Mouse (Mus musculus): ENCODE measurements around the gene Qsox2. TPM values are rescaled to one million over a fixed set of nuclear protein-coding genes. Genes with fewer than 3 reads are reported as not detected.
A peak's percentile ranks its signal among the peaks of the same experiment; 100 is the strongest.

Gene Qsox2
- polyA plus RNA-seq, 2 experiments, result 16.1 to 22.4 TPM

DNA sequence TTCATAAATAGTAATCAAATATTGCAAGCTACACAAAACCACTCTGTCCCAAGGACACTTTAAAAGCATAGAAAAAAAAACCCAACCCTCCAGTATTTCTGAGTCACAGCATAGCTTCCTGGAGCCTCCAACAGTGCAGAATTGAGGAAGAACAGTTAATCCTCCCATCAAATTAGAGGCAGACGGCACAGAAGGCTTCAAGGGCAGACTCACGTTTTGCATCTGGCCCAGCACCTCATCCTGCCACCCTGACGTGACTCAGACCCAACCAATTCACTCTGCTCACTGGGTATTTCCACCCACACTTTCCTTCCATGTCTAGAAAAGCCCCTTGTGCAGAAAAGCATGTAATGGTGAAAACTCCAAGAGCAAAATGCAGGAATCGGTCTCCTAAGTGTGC lies 7.1 kb downstream of the Qsox2 start:
- Histone ChIP-seq H3K27me3 (ENCODE audit: control insufficient read depth, insufficient read depth, low read length) (no peaks in the 10 kb centered on the region), H3K9me3 (ENCODE audit: control insufficient read depth, low read length) (no peaks in the 10 kb centered on the region), H3K4me3 (replicated peaks; ENCODE audit: low read length) (no peak overlapping the region), H3K9ac (ENCODE audit: low read depth, low read length, severe bottlenecking) (no peak overlapping the region; the same call in 1 of the 2 replicates), H3K36me3 (ENCODE audit: control insufficient read depth, insufficient read depth, low read length) (peaks cover 14% of the 10 kb centered on the region), H3K27ac (replicated peaks; ENCODE audit: low read depth, low read length) (no peak overlapping the region), H3K4me1 (ENCODE audit: control insufficient read depth, insufficient read depth, low read length) (no peaks in the 10 kb centered on the region), H3K4me2 (replicated peaks; ENCODE audit: low read depth, low read length, severe bottlenecking) (no peak overlapping the region)
- DNase-seq (ENCODE audit: low spot score) (no peak), ATAC-seq (ENCODE audit: low FRiP score, low read depth) (no peak)
- WGBS, result 40% methylated on average over 4 of the region's 4 CpGs
- TF ChIP-seq POLR2A (IDR thresholded peaks at IDR 0.05; ENCODE audit: borderline replicate concordance, extremely low read depth, insufficient read depth, insufficient read length), result no peak

DNA sequence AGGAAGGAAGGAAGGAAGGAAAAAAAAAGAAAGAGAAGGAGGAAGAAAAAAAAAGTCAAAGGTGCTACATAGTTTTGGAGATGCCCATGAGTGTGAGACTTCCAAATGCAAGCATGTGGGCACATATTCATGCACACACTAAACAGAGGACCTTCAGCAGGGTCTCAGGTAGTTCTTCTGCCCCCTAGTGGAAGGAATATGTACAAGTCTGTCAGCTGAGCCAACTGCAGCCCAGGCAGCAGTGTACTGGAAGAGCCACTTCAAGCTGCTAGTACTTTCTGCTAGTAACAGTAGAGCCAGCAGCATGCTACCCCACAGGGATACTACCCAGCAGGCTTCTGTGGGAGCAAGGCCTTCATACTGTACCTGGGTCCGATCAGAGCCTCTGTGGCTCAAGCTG lies 9.5 kb downstream of the Qsox2 start:
- Histone ChIP-seq H3K9me3 (ENCODE audit: control insufficient read depth, low read length) (no peaks in the 10 kb centered on the region), H3K9ac (ENCODE audit: low read depth, low read length, severe bottlenecking) (no peak overlapping the region), H3K4me3 (replicated peaks; ENCODE audit: low read length) (no peak overlapping the region), H3K4me2 (replicated peaks; ENCODE audit: low read depth, low read length, severe bottlenecking) (no peak overlapping the region), H3K36me3 (ENCODE audit: control insufficient read depth, insufficient read depth, low read length) (peaks cover 33% of the 10 kb centered on the region), H3K27ac (replicated peaks; ENCODE audit: low read depth, low read length) (no peak overlapping the region), H3K4me1 (ENCODE audit: control insufficient read depth, insufficient read depth, low read length) (no peaks in the 10 kb centered on the region), H3K27me3 (ENCODE audit: control insufficient read depth, insufficient read depth, low read length) (no peaks in the 10 kb centered on the region)
- DNase-seq (ENCODE audit: low spot score), result peak; percentile 82
- WGBS, result 58% methylated on average over 1 of the region's 1 CpGs
- TF ChIP-seq POLR2A (IDR thresholded peaks at IDR 0.05; ENCODE audit: borderline replicate concordance, extremely low read depth, insufficient read depth, insufficient read length), result no peak
- peak; percentile 77 for ATAC-seq (ENCODE audit: low FRiP score, low read depth)

DNA sequence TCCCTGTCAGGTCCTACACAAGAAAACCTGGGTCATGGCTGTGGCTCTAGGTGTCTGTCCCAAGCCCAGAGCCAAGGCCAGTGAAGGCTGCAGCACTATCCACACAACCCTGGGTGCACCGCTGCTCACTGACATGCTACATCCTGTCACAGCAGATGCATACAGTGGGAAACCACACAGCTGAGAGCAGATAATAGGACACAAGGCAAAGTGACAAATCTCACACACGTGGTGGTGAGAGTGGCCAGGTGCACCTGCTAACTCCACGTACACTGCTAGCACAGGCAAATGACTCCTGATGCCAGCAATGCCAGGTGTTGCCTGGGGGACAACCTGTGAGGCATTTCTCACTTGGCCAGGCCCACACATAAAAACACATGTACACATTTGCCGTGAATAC lies 12.1 kb downstream of the Qsox2 start:
- WGBS, result 86% methylated on average over 4 of the region's 4 CpGs
- no peak for TF ChIP-seq POLR2A (IDR thresholded peaks at IDR 0.05; ENCODE audit: borderline replicate concordance, extremely low read depth, insufficient read depth, insufficient read length)
- DNase-seq (ENCODE audit: low spot score) (no peak), ATAC-seq (ENCODE audit: low FRiP score, low read depth) (no peak)
- Histone ChIP-seq H3K9ac (ENCODE audit: low read depth, low read length, severe bottlenecking) (no peak overlapping the region), H3K27me3 (ENCODE audit: control insufficient read depth, insufficient read depth, low read length) (no peaks in the 10 kb centered on the region), H3K9me3 (ENCODE audit: control insufficient read depth, low read length) (no peaks in the 10 kb centered on the region), H3K4me2 (replicated peaks; ENCODE audit: low read depth, low read length, severe bottlenecking) (no peak overlapping the region), H3K36me3 (ENCODE audit: control insufficient read depth, insufficient read depth, low read length) (peaks cover 51% of the 10 kb centered on the region), H3K4me1 (ENCODE audit: control insufficient read depth, insufficient read depth, low read length) (no peaks in the 10 kb centered on the region), H3K4me3 (replicated peaks; ENCODE audit: low read length) (no peak overlapping the region), H3K27ac (replicated peaks; ENCODE audit: low read depth, low read length) (no peak overlapping the region)

DNA sequence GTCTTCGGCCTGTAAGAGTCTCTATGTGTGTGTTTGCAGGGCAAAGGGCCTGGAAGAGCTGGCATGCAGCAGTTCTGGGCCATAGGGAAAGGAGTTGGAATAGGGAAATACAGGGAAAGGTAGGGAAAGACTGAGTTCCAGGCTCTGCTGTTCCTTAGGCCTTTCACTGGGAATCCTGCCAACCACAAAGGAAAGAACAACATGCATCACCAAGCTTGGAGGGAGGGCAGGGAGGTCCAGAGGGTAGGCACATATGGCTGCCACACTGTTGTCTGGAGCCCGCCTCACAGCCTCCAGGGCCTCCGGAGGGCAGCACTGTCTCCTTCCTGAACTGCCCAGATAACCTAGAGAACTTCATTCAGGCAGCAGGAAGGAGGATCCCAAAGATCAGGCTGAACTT lies 13.4 kb downstream of the Qsox2 start:
- no peak overlapping the region for H3K27ac ChIP-seq (replicated peaks; ENCODE audit: low read depth, low read length)
- H3K9ac ChIP-seq (ENCODE audit: low read depth, low read length, severe bottlenecking), result no peak overlapping the region
- H3K36me3 ChIP-seq (ENCODE audit: control insufficient read depth, insufficient read depth, low read length), result peaks cover 53% of the 10 kb centered on the region
- H3K9me3 ChIP-seq (ENCODE audit: control insufficient read depth, low read length), result no peaks in the 10 kb centered on the region
- WGBS, result 93% methylated on average over 3 of the region's 3 CpGs
- DNase-seq (ENCODE audit: low spot score) (no peak), ATAC-seq (ENCODE audit: low FRiP score, low read depth) (no peak)
- H3K4me1 ChIP-seq (ENCODE audit: control insufficient read depth, insufficient read depth, low read length), result no peaks in the 10 kb centered on the region
- no peak for TF ChIP-seq POLR2A (IDR thresholded peaks at IDR 0.05; ENCODE audit: borderline replicate concordance, extremely low read depth, insufficient read depth, insufficient read length)
- no peak overlapping the region for H3K4me3 ChIP-seq (replicated peaks; ENCODE audit: low read length)
- H3K27me3 ChIP-seq (ENCODE audit: control insufficient read depth, insufficient read depth, low read length), result no peaks in the 10 kb centered on the region
- no peak overlapping the region for H3K4me2 ChIP-seq (replicated peaks; ENCODE audit: low read depth, low read length, severe bottlenecking)

DNA sequence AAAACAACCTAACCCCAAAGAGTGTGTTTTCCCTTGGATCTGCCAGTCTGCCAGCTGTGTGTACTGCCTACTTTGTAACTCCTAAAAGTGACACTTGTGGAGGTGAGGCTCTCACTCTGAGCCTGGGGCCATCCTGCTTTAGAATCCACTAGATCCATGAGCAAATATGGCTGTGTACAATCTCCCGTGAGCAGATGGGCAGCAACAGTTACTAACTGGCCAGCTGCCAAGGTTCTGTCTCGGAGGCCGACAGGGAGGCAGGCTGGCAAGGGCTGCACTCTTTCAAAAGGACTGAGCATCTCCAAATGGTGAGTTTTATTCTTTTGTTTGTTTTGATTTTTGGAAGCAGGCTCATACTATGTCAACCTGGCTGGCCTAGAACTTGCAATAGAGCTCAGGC lies 22.8 kb downstream of the Qsox2 start:
- Histone ChIP-seq H3K4me1 (ENCODE audit: control insufficient read depth, insufficient read depth, low read length) (no peaks in the 10 kb centered on the region), H3K4me3 (replicated peaks; ENCODE audit: low read length) (no peak overlapping the region), H3K4me2 (replicated peaks; ENCODE audit: low read depth, low read length, severe bottlenecking) (no peak overlapping the region), H3K27ac (replicated peaks; ENCODE audit: low read depth, low read length) (no peak overlapping the region), H3K36me3 (ENCODE audit: control insufficient read depth, insufficient read depth, low read length) (peaks cover 57% of the 10 kb centered on the region), H3K27me3 (ENCODE audit: control insufficient read depth, insufficient read depth, low read length) (no peaks in the 10 kb centered on the region), H3K9ac (ENCODE audit: low read depth, low read length, severe bottlenecking) (no peak overlapping the region), H3K9me3 (ENCODE audit: control insufficient read depth, low read length) (no peaks in the 10 kb centered on the region)
- ATAC-seq (ENCODE audit: low FRiP score, low read depth), result no peak
- WGBS, result 43% methylated on average over 3 of the region's 3 CpGs
- no peak for DNase-seq (ENCODE audit: low spot score)
- TF ChIP-seq POLR2A (IDR thresholded peaks at IDR 0.05; ENCODE audit: borderline replicate concordance, extremely low read depth, insufficient read depth, insufficient read length), result no peak

DNA sequence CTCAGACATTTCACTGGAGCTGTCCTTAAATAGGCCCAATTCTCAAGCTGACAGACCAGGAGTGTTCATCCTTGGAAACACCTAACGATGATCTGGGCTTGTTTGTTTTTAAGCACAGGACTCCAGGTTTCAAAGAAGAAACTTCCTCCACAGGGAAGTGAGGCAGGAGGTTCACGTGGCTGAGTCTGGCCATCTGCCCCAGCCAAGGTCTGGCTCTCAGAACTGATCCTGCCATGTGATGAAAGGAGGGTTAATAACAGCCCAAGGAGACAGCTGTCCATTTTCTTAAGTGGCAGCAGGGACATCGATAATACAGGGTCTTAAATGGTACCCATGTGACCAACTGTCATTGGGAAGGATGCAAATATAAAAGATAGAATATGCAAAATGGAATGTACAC lies 27.8 kb downstream of the Qsox2 start:
- ATAC-seq (ENCODE audit: low FRiP score, low read depth), result no peak
- Histone ChIP-seq H3K9ac (ENCODE audit: low read depth, low read length, severe bottlenecking) (no peak overlapping the region), H3K4me1 (ENCODE audit: control insufficient read depth, insufficient read depth, low read length) (no peaks in the 10 kb centered on the region), H3K4me3 (replicated peaks; ENCODE audit: low read length) (no peak overlapping the region), H3K36me3 (ENCODE audit: control insufficient read depth, insufficient read depth, low read length) (peaks cover 33% of the 10 kb centered on the region), H3K27me3 (ENCODE audit: control insufficient read depth, insufficient read depth, low read length) (peaks cover 35% of the 10 kb centered on the region), H3K4me2 (replicated peaks; ENCODE audit: low read depth, low read length, severe bottlenecking) (no peak overlapping the region), H3K27ac (replicated peaks; ENCODE audit: low read depth, low read length) (no peak overlapping the region), H3K9me3 (ENCODE audit: control insufficient read depth, low read length) (no peaks in the 10 kb centered on the region)
- WGBS, result 77% methylated on average over 3 of the region's 3 CpGs
- no peak for TF ChIP-seq POLR2A (IDR thresholded peaks at IDR 0.05; ENCODE audit: borderline replicate concordance, extremely low read depth, insufficient read depth, insufficient read length)
- no peak for DNase-seq (ENCODE audit: low spot score)
